Mouse (Mus musculus) forebrain, embryonic 10.5 days (tissue): Measurements from ENCODE around the gene Trim40. TPM values are rescaled to one million over a fixed set of nuclear protein-coding genes. Genes with fewer than 3 reads are reported as not detected.

ENCODE experiments used
- DNase-seq: peaks from one replicate; pipeline ENCODE4 v3.0.0-alpha.2; 2017; ENCODE audit warnings: low spot score; ENCODE audit errors: extremely low spot score
- H3K27ac ChIP-seq: fragments of 300-500 bp; sonication (generic); 2 replicates; pipeline ENCODE4 v1.5.1; 2016; ENCODE audit warnings: mild to moderate bottlenecking
- H3K27me3 ChIP-seq: fragments of 300-500 bp; sonication (generic); 2 replicates; pipeline ENCODE4 v1.6.1; 2016; ENCODE audit warnings: mild to moderate bottlenecking; ENCODE audit not compliant: poor library complexity, severe bottlenecking
- H3K36me3 ChIP-seq: fragments of 300-500 bp; sonication (generic); replicated peaks from 2 replicates; pipeline ENCODE4 v1.6.1; 2016; ENCODE audit warnings: mild to moderate bottlenecking, moderate library complexity
- H3K4me1 ChIP-seq: fragments of 300-500 bp; sonication (generic); 2 replicates; pipeline ENCODE4 v1.6.1; 2016
- H3K4me3 ChIP-seq: fragments of 300-500 bp; sonication (generic); 2 replicates; pipeline ENCODE4 v1.5.1; 2016; ENCODE audit warnings: mild to moderate bottlenecking, moderate library complexity
- H3K9me3 ChIP-seq: fragments of 300-500 bp; sonication (generic); 2 replicates; pipeline ENCODE4 v1.6.1; 2016; ENCODE audit warnings: mild to moderate bottlenecking, moderate library complexity
- WGBS: fragments of 180-500 bp; shearing (Covaris S2); methylation state at CpG from one replicate; pipeline ENCODE4 v1.1.7; 2016; 5-methylcytosine and 5-hydroxymethylcytosine counted together
- polyA plus RNA-seq: library from polyadenylated mRNA; unstranded; fragments of >200 nt; fragmentation: Nextera tagmentation; extraction: Ambion mirVana; gene quantifications from 2 replicates; pipeline ENCODE4 v1.2.1, GENCODE M21; 2016

Gene Trim40
- polyA plus RNA-seq, result not detected in 2 replicates

GRCm38 (mm10) chr17:36890073-36890903 lies at the start of gene Trim40:
Gene Trim40 (minus strand): TSS chr17:36890123.
- Histone ChIP-seq H3K27ac (no peak within 1 kb of the TSS), H3K4me1 (no peaks in the 10 kb centered on the region), H3K4me3 (no peak within 1 kb of the TSS), H3K36me3 (no peaks in the 10 kb centered on the region), H3K27me3 (no peaks in the 10 kb centered on the region), H3K9me3 (no peaks in the 10 kb centered on the region)
- no peak for DNase-seq
- 85% methylated on average over 5 of the region's 5 CpGs for WGBS

DNA sequence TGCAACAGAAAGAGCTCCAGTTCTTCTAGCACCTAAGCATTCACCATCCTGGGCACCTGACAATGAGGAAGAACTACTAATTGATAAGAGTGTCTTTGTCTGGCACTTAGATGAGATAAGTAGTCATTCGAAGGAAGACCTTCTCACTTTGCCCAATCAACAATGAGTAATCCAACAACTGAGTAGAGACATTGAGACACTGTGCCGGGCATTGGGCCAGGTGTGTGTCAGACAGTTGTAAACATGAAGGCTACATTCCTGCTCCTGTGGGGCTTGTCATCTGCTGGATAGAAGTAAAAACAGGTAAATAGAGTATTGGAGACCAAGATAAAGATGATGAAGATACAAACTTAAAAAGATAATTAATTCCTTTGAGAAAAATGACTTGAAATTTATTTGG lies 48.1 kb upstream of the Trim40 start:
- H3K4me3 ChIP-seq, result no peak overlapping the region
- peaks cover 7% of the 10 kb centered on the region for H3K4me1 ChIP-seq
- DNase-seq, result no peak
- H3K9me3 ChIP-seq, result no peaks in the 10 kb centered on the region
- H3K27me3 ChIP-seq, result peaks cover 31% of the 10 kb centered on the region
- no peak overlapping the region for H3K27ac ChIP-seq
- WGBS, result 83% methylated on average over 2 of the region's 2 CpGs
- H3K36me3 ChIP-seq, result no peaks in the 10 kb centered on the region

- Histone ChIP-seq H3K36me3 (no peaks in the 10 kb centered on the region), H3K27me3 (no peaks in the 10 kb centered on the region), H3K9me3 (no peaks in the 10 kb centered on the region), H3K4me3 (no peak overlapping the region), H3K27ac (no peak overlapping the region), H3K4me1 (no peaks in the 10 kb centered on the region)
- DNase-seq, result no peak
- 79% methylated on average over 2 of the region's 2 CpGs for whole genome bisulfite sequencing
These were observed 41.9 kb upstream of the Trim40 start for GRCm38 (mm10) chr17:36931806-36932205.

GRCm38 (mm10) chr17:36931130-36931529 lies 41.2 kb upstream of the Trim40 start:
- no peaks in the 10 kb centered on the region for H3K4me1 ChIP-seq
- no peak overlapping the region for H3K27ac ChIP-seq
- 81% methylated on average over 4 of the region's 4 CpGs for WGBS
- no peaks in the 10 kb centered on the region for H3K36me3 ChIP-seq
- DNase-seq, result no peak
- no peak overlapping the region for H3K4me3 ChIP-seq
- H3K9me3 ChIP-seq, result no peaks in the 10 kb centered on the region
- no peaks in the 10 kb centered on the region for H3K27me3 ChIP-seq

- Histone ChIP-seq H3K27me3 (no peaks in the 10 kb centered on the region), H3K27ac (no peak overlapping the region), H3K4me3 (no peak overlapping the region), H3K36me3 (no peaks in the 10 kb centered on the region), H3K4me1 (no peaks in the 10 kb centered on the region), H3K9me3 (no peaks in the 10 kb centered on the region)
- no peak for DNase-seq
- 87% methylated on average over 6 of the region's 6 CpGs for WGBS
These were observed 40.3 kb upstream of the Trim40 start for GRCm38 (mm10) chr17:36930233-36930632.

DNA sequence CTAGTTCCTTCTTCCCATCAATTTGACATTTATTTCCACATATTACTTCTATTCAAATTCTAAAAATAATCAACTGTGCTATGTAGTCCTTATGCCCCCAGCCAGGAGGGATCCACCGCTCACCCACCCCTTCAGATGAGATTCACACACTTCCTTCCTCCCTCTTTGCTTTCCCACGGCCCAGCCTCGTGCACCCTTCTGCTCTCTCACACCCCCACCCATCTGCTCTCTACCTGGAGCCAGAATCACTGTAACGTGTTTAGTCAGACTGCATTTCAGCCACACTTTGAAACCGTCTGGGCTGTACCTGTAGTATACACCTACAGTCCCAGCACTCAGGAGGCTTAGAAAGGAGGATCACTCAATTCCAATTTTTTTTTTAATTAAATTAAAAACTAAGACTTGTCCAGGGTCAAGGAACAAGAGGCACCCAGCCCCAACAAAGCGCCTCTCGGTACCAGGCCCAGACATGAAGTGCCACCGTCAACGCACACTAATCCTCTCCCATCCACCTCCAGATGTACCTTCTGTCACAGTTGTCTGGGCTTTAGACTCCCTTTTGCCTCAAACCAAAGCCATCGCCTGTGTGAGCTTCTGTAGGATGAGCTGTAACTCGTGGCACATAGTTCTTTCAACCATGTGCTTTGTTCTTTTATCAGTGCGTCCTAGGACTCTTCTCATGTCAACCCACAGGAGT lies 39.5 kb upstream of the Trim40 start:
- H3K36me3 ChIP-seq, result no peaks in the 10 kb centered on the region
- H3K9me3 ChIP-seq, result no peaks in the 10 kb centered on the region
- H3K27ac ChIP-seq, result no peak overlapping the region
- DNase-seq, result no peak
- 84% methylated on average over 12 of the region's 12 CpGs for WGBS
- H3K4me1 ChIP-seq, result no peaks in the 10 kb centered on the region
- H3K4me3 ChIP-seq, result no peak overlapping the region
- H3K27me3 ChIP-seq, result no peaks in the 10 kb centered on the region

DNA sequence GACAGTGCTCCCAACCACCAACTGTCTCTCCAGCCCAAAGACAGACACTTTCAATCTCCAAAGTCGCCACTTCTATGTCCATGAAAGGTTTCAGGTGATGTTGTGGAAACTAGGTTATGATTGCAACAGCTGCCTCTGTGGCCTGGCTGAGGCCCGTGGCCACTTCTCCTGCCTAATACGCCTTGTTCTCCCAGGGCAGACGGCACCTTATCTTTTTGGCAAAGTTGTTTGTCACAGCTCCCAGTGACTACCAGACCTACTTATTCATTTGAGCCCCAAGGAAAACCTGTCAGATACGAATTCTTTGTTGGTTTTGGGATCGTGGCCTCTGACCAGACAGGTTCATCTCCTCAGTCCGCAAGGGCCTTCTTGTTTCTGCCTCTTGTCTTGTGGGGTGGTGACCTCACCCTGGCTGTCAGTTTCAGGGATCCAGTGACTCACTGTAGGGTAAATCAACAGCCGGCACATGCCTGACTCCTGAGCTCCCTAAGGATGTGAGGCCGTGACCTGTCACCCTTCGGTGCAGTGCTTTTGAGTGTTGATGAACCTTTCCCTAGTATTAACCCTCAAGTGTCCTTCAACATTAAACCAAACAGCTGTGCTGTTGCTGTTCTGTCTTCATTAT lies 37.7 kb upstream of the Trim40 start:
- Histone ChIP-seq H3K9me3 (no peaks in the 10 kb centered on the region), H3K4me1 (no peaks in the 10 kb centered on the region), H3K27ac (no peak overlapping the region), H3K4me3 (no peak overlapping the region), H3K27me3 (no peaks in the 10 kb centered on the region), H3K36me3 (no peaks in the 10 kb centered on the region)
- DNase-seq, result no peak
- 67% methylated on average over 10 of the region's 10 CpGs for WGBS

GRCm38 (mm10) chr17:36923491-36923890 lies 33.6 kb upstream of the Trim40 start:
- 73% methylated on average over 4 of the region's 4 CpGs for WGBS
- Histone ChIP-seq H3K4me3 (no peak overlapping the region), H3K4me1 (no peaks in the 10 kb centered on the region), H3K36me3 (no peaks in the 10 kb centered on the region), H3K27ac (no peak overlapping the region), H3K27me3 (peaks cover 3% of the 10 kb centered on the region; the same call in 1 of the 2 replicates), H3K9me3 (no peaks in the 10 kb centered on the region)
- no peak for DNase-seq

DNA sequence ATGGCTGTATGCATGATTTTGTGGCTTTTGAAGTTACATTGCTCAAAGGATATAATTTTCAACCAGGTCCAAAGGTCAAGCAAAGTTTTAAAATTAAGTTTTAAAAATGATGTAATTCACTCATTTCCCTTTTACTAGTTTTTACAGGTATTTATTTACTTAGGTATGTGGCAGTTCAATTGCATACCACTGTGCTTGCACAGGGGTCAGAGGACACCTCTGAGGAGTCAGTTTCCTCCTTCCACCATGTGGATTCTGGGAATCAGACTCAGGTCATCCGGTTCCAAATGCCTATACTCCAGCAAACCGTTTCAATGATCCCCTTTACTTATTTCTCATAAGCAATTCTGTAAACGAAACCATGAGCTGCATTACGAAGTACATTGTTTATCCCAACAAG lies 32.8 kb upstream of the Trim40 start:
- Histone ChIP-seq H3K9me3 (no peaks in the 10 kb centered on the region), H3K36me3 (no peaks in the 10 kb centered on the region), H3K4me1 (no peaks in the 10 kb centered on the region), H3K27ac (no peak overlapping the region), H3K27me3 (peaks cover 3% of the 10 kb centered on the region; the same call in 1 of the 2 replicates), H3K4me3 (no peak overlapping the region)
- WGBS, result 84% methylated on average over 4 of the region's 4 CpGs
- no peak for DNase-seq

DNA sequence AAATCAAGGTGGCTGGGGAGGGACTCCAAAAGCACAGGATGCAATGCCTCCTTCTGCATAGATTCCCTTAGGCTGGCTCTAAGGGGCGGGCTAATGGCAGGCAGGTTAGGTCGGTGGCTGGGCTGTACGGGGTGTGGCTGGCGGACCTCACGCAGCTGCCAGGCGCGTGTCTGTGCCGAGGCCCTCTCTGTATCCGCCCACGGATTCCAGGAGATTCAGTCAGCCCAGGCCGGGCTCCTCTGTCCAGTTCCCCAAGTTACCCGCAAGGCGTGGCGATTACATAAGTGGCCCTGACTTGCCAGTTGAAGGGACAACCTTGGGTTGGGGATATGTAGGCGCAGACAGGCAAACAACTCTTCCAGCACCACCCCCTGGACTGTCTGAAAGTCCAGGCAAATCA lies 30.3 kb upstream of the Trim40 start:
- H3K9me3 ChIP-seq, result no peaks in the 10 kb centered on the region
- DNase-seq, result no peak
- H3K27me3 ChIP-seq, result peaks cover 3% of the 10 kb centered on the region; the same call in 1 of the 2 replicates
- H3K4me3 ChIP-seq, result no peak overlapping the region
- H3K27ac ChIP-seq, result no peak overlapping the region
- WGBS, result 58% methylated on average over 15 of the region's 15 CpGs
- no peaks in the 10 kb centered on the region for H3K4me1 ChIP-seq
- no peaks in the 10 kb centered on the region for H3K36me3 ChIP-seq

- Histone ChIP-seq H3K27ac (no peak overlapping the region), H3K27me3 (peaks cover under 1% of the 10 kb centered on the region; the same call in 1 of the 2 replicates), H3K4me3 (no peak overlapping the region), H3K36me3 (no peaks in the 10 kb centered on the region), H3K9me3 (no peaks in the 10 kb centered on the region), H3K4me1 (no peaks in the 10 kb centered on the region)
- DNase-seq, result peak; percentile 52
- WGBS, result 17% methylated on average over 9 of the region's 9 CpGs
These were observed 25.2 kb upstream of the Trim40 start for GRCm38 (mm10) chr17:36915076-36915475.

- no peaks in the 10 kb centered on the region for H3K4me1 ChIP-seq
- H3K27me3 ChIP-seq, result no peaks in the 10 kb centered on the region
- WGBS, result 18% methylated on average over 2 of the region's 2 CpGs
- no peaks in the 10 kb centered on the region for H3K36me3 ChIP-seq
- H3K27ac ChIP-seq, result no peak overlapping the region
- peak; percentile 69 for DNase-seq
- H3K9me3 ChIP-seq, result no peaks in the 10 kb centered on the region
- H3K4me3 ChIP-seq, result no peak overlapping the region
These were observed 24.2 kb upstream of the Trim40 start for GRCm38 (mm10) chr17:36914108-36914507.

GRCm38 (mm10) chr17:36912031-36912430 lies 22.1 kb upstream of the Trim40 start:
- Histone ChIP-seq H3K27me3 (no peaks in the 10 kb centered on the region), H3K36me3 (no peaks in the 10 kb centered on the region), H3K9me3 (no peaks in the 10 kb centered on the region), H3K4me3 (no peak overlapping the region), H3K27ac (no peak overlapping the region), H3K4me1 (peaks cover 4% of the 10 kb centered on the region; the same call in 1 of the 2 replicates)
- 67% methylated on average over 2 of the region's 2 CpGs for WGBS
- no peak for DNase-seq
